Mouse (Mus musculus): ENCODE results near the gene Lamb2. TPM values are rescaled to one million over a fixed set of nuclear protein-coding genes. Genes with fewer than 3 reads are reported as not detected.

Gene Lamb2
- polyA plus RNA-seq, 1 experiment from 2014 or later, result 19.2 TPM

- Histone ChIP-seq H3K9ac (ENCODE audit: low read length) (no peak overlapping the region), H3K9me3 (ENCODE audit: control insufficient read depth, low read length) (no peaks in the 10 kb centered on the region), H3K4me2 (replicated peaks; ENCODE audit: low read depth) (no peak overlapping the region), H3K36me3 (ENCODE audit: control insufficient read depth, insufficient read depth, low read length) (no peaks in the 10 kb centered on the region), H3K27ac (replicated peaks) (no peak overlapping the region), H3K27me3 (ENCODE audit: control insufficient read depth, insufficient read depth, low read length) (no peaks in the 10 kb centered on the region), H3K4me1 (replicated peaks; ENCODE audit: control insufficient read depth, insufficient read depth) (peaks cover under 1% of the 10 kb centered on the region; the same call in 1 of the 2 replicates), H3K4me3 (ENCODE audit: low read depth, low read length) (no peak overlapping the region)
- ATAC-seq (ENCODE audit: low FRiP score, low TSS enrichment) (no peak), DNase-seq (ENCODE audit: low spot score) (no peak)
- WGBS, result 74% methylated on average over 12 of the region's 12 CpGs
- no peak for TF ChIP-seq CTCF (IDR thresholded peaks at IDR 0.05; ENCODE audit: low read depth)
These were observed 23.6 kb upstream of the Lamb2 start for GRCm38 (mm10) chr9:108455747-108456571.

GRCm38 (mm10) chr9:108456953-108457352 lies 22.6 kb upstream of the Lamb2 start:
- H3K4me2 ChIP-seq (replicated peaks; ENCODE audit: low read depth), result no peak overlapping the region
- TF ChIP-seq CTCF (IDR thresholded peaks at IDR 0.05; ENCODE audit: low read depth), result no peak
- no peak for TF ChIP-seq EP300 (optimal IDR thresholded peaks at IDR 0.05)

DNA sequence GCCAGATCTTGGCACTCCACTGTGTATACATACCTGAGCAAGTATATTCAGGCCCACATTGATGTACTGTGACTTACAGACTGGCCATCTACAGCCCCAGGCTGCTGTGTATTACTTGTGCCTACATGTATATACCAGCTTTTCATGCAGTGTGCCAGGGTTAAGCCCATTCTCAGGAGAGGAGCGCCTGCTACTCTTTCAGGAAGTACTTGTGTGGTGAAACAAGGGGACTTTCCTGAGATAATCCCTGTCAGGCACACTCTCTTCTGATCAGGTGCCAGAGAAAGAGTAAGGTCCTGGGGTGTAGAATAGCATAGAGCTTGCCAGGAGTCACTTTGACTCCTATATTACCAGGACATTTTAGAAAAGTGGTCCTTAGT lies 19.6 kb upstream of the Lamb2 start:
- TF ChIP-seq EP300 (optimal IDR thresholded peaks at IDR 0.05) (no peak), CTCF (IDR thresholded peaks at IDR 0.05; ENCODE audit: low read depth) (no peak)
- Histone ChIP-seq H3K9me3 (ENCODE audit: control insufficient read depth, low read length) (no peaks in the 10 kb centered on the region), H3K27me3 (ENCODE audit: control insufficient read depth, insufficient read depth, low read length) (no peaks in the 10 kb centered on the region), H3K4me2 (replicated peaks; ENCODE audit: low read depth) (peak overlapping the region; percentile 63), H3K27ac (replicated peaks) (peak overlapping the region; percentile 93), H3K9ac (ENCODE audit: low read length) (no peak overlapping the region; the same call in 1 of the 2 replicates), H3K36me3 (ENCODE audit: control insufficient read depth, insufficient read depth, low read length) (peaks cover 11% of the 10 kb centered on the region; the same call in 1 of the 2 replicates), H3K4me3 (ENCODE audit: low read depth, low read length) (peak overlapping the region; percentile 60), H3K4me1 (replicated peaks; ENCODE audit: control insufficient read depth, insufficient read depth) (peaks cover 3% of the 10 kb centered on the region; the same call in 1 of the 2 replicates)
- DNase-seq (ENCODE audit: low spot score) (no peak), ATAC-seq (ENCODE audit: low FRiP score, low TSS enrichment) (peak; percentile 24; the same call in 1 of the 2 replicates)
- WGBS, result 58% methylated on average over 1 of the region's 1 CpGs

More at GRCm38 (mm10) chr9:108456953-108457352, 22.6 kb upstream of the Lamb2 start:
- WGBS, result 88% methylated on average over 10 of the region's 10 CpGs
- no peak overlapping the region for H3K4me3 ChIP-seq (ENCODE audit: low read depth, low read length)
- H3K36me3 ChIP-seq (ENCODE audit: control insufficient read depth, insufficient read depth, low read length), result no peaks in the 10 kb centered on the region
- peaks cover 3% of the 10 kb centered on the region; the same call in 1 of the 2 replicates for H3K4me1 ChIP-seq (replicated peaks; ENCODE audit: control insufficient read depth, insufficient read depth)
- ATAC-seq (ENCODE audit: low FRiP score, low TSS enrichment) (no peak), DNase-seq (ENCODE audit: low spot score) (no peak)
- no peak overlapping the region for H3K27ac ChIP-seq (replicated peaks)
- no peak overlapping the region for H3K9ac ChIP-seq (ENCODE audit: low read length)
- H3K27me3 ChIP-seq (ENCODE audit: control insufficient read depth, insufficient read depth, low read length), result no peaks in the 10 kb centered on the region
- no peaks in the 10 kb centered on the region for H3K9me3 ChIP-seq (ENCODE audit: control insufficient read depth, low read length)

- H3K4me2 ChIP-seq (replicated peaks; ENCODE audit: low read depth), result peak within 1 kb of the TSS; percentile 63
- no peaks in the 10 kb centered on the region for H3K9me3 ChIP-seq (ENCODE audit: control insufficient read depth, low read length)
- peak within 1 kb of the TSS; percentile 93 for H3K27ac ChIP-seq (replicated peaks)
- H3K4me1 ChIP-seq (replicated peaks; ENCODE audit: control insufficient read depth, insufficient read depth), result peaks cover 3% of the 10 kb centered on the region; the same call in 1 of the 2 replicates
- peaks cover 11% of the 10 kb centered on the region; the same call in 1 of the 2 replicates for H3K36me3 ChIP-seq (ENCODE audit: control insufficient read depth, insufficient read depth, low read length)
- peak; percentile 84 for ATAC-seq (ENCODE audit: low FRiP score, low TSS enrichment)
- TF ChIP-seq EP300 (optimal IDR thresholded peaks at IDR 0.05), result peak; percentile 90
- TF ChIP-seq CTCF (IDR thresholded peaks at IDR 0.05; ENCODE audit: low read depth), result peak; percentile 16; the same call in 1 of the 2 replicates
- H3K27me3 ChIP-seq (ENCODE audit: control insufficient read depth, insufficient read depth, low read length), result no peaks in the 10 kb centered on the region
- H3K4me3 ChIP-seq (ENCODE audit: low read depth, low read length), result peak within 1 kb of the TSS; percentile 60
- DNase-seq (ENCODE audit: low spot score), result peak; percentile 89
- H3K9ac ChIP-seq (ENCODE audit: low read length), result peak within 1 kb of the TSS; percentile 79
- WGBS, result 0% methylated on average over 43 of the region's 52 CpGs
These were observed 19.0 kb upstream of the Lamb2 start, which contains the start of gene Ccdc71 for GRCm38 (mm10) chr9:108460319-108461178. Gene Ccdc71, plus strand, starts transcription at chr9:108460527.

GRCm38 (mm10) chr9:108461181-108461631 lies 18.3 kb upstream of the Lamb2 start, which contains the start of gene Klhdc8b:
Gene Klhdc8b, minus strand, starts transcription at chr9:108461581.
- peaks cover 14% of the 10 kb centered on the region; the same call in 1 of the 2 replicates for H3K36me3 ChIP-seq (ENCODE audit: control insufficient read depth, insufficient read depth, low read length)
- peak within 1 kb of the TSS; percentile 60 for H3K4me3 ChIP-seq (ENCODE audit: low read depth, low read length)
- H3K27me3 ChIP-seq (ENCODE audit: control insufficient read depth, insufficient read depth, low read length), result no peaks in the 10 kb centered on the region
- no peak for DNase-seq (ENCODE audit: low spot score)
- TF ChIP-seq EP300 (optimal IDR thresholded peaks at IDR 0.05) (no peak), CTCF (IDR thresholded peaks at IDR 0.05; ENCODE audit: low read depth) (no peak)
- ATAC-seq (ENCODE audit: low FRiP score, low TSS enrichment), result no peak
- no peaks in the 10 kb centered on the region for H3K9me3 ChIP-seq (ENCODE audit: control insufficient read depth, low read length)
- H3K4me1 ChIP-seq (replicated peaks; ENCODE audit: control insufficient read depth, insufficient read depth), result peaks cover 3% of the 10 kb centered on the region; the same call in 1 of the 2 replicates
- H3K9ac ChIP-seq (ENCODE audit: low read length), result peak within 1 kb of the TSS; percentile 79
- H3K27ac ChIP-seq (replicated peaks), result peak within 1 kb of the TSS; percentile 93
- peak within 1 kb of the TSS; percentile 63 for H3K4me2 ChIP-seq (replicated peaks; ENCODE audit: low read depth)
- WGBS, result 12% methylated on average over 11 of the region's 11 CpGs

Data from stomach, postnatal 0 days (tissue).